Mouse (Mus musculus) CD4-positive, CD25-positive, alpha-beta regulatory T cell, adult 9 weeks (primary cell): Measurements from ENCODE around the gene Mical2. TPM values are rescaled to one million over a fixed set of nuclear protein-coding genes. Genes with fewer than 3 reads are reported as not detected.

ENCODE experiments used
- polyA plus RNA-seq: library from polyadenylated mRNA; unstranded; fragments of 100-300 nt; shearing (Covaris generic); gene quantifications from one replicate; pipeline ENCODE4 v1.2.1, GENCODE M21; 2017

The Mical2 gene
- 2.5 TPM for polyA plus RNA-seq

DNA sequence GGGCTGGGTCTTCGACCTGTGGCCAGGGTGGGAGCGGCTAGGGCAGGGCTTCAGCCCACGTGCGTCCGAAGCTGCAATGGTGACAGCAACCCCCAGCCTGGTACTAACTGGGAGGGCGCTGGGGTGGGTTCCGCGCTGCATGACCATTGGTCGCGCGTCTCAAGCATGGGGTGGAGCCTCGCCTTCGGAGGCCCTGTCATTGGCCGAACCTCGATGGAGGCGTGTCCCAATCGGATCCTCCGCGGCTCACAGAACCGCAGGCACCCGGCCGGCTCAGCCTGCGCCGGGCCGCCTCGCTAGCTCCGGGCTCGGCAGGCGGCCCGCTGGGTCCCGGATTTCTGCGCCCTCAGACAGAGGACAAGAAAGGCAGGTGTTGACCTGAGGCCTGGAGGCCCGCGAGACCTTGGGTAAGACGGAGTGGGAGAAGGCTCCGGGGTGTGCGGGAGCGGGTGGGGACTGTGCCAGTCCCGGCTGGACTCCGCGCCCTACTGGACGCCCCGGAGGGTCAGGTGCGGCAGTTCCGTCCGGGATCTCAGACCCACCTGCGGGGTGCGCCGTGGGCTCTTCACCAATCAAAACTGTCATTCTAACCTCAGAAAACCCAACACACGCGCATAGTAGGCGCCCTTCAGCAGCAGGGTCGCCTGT lies at the start of gene Mical2:
Gene Mical2 (plus strand): TSS at position 242 of the 648 bp plus-strand sequence.

DNA sequence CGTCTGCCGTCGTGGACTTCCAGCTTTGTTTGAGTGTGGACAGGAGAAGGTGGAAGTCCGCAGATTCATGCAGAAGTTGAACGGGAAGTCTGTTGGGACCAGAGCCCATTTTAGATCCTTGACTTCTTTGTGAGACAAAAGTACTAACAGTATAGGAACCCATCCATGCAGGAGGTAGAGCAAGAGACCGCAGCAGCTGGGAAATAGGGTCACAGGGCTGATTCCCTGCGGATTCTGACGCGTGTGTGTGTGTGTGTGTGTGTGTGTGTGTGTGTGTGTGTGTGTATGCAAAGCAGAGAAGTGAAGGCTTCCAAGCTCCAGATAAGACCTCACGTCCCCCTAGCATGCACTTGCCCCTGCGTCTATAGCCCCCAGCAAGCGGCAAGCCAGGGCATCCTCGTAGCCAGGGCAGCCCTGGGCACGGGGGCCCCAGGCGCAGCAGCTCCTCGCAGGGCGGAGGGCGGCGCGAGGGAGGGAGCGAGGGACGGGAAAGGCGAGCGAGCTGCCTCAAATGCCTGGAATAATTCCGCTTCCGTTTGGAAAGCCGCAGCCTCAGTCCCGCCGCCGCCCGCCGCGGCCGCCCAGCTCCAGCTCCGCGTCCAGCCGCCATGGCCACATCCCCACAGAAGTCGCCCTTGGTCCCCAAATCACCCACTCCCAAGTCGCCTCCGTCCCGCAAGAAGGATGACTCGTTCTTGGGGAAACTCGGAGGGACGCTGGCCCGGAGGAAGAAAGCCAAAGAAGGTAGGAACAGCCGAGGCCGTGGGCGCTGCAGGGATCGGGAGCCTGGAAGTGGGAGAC lies 201.9 kb downstream of the Mical2 start, which contains the start of gene Parva:
Gene Parva (plus strand): TSS at position 149 of the 801 bp plus-strand sequence.

Other genes with a start within 250 kb of the Mical2 start
- 38.8 TPM for gene Usp47, start 202.4 kb upstream of the Mical2 start, polyA plus RNA-seq
- 0.66 TPM for gene Dkk3, start 66.8 kb upstream of the Mical2 start, polyA plus RNA-seq
- not detected for gene Parva, start 201.6 kb downstream of the Mical2 start, polyA plus RNA-seq